ENCODE assay signal across 8 mouse cellular contexts in the genomic region with DNA sequence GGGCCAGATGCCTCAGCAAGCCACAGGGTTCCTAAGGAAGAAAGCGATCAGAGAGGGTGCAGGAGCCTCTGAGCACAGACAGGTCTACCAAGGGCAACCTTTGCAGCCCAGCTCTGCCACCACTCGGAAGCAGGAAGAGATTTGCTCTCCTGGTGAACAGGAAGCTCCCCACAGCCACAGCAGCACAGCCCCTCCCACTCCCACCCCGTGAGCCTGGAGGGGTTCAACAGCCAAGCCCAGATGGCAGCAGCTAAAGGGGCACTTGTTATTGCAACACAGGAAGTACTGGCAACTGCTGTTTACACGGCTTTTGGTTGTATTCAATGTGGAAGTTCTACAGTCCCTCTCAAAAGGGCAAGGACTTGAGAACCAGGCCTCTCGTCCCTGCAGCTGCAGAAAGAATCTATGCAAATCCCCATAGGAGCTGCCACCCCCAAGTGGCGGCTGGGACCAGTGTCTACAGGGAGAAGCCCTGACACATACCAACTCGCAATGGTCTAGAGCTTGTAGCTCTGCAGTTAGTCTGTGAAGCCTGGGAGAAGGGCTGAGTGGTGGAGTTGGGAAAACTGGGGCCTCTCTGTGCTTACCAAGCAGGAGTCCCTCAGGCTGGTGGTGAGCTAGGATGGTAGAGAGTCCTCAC. TPM values are rescaled to one million over a fixed set of nuclear protein-coding genes. Genes with fewer than 3 reads are reported as not detected.
DNase-seq lines count a peak whose midpoint lies in the region; ATAC-seq and TF ChIP-seq lines count a peak whose summit lies in the region.

No protein-coding gene starts in this region.

- H3K4me1 ChIP-seq in midbrain, postnatal 0 days (ENCODE audit: insufficient read depth, low read length), result no peaks in the 10 kb centered on the region
- no peaks in the 10 kb centered on the region for H3K4me1 ChIP-seq in midbrain, embryonic 15.5 days
- peaks cover 27% of the 10 kb centered on the region for H3K4me1 ChIP-seq in liver, embryonic 15.5 days (replicated peaks)

- H3K4me3 ChIP-seq in midbrain, postnatal 0 days (ENCODE audit: low read depth, low read length), result no peak overlapping the region
- no peak overlapping the region for H3K4me3 ChIP-seq in midbrain, embryonic 15.5 days
- no peak overlapping the region for H3K4me3 ChIP-seq in liver, embryonic 15.5 days (replicated peaks)

- H3K9me3 ChIP-seq in midbrain, postnatal 0 days (ENCODE audit: low read length), result no peaks in the 10 kb centered on the region
- no peaks in the 10 kb centered on the region for H3K9me3 ChIP-seq in midbrain, embryonic 15.5 days
- H3K9me3 ChIP-seq in liver, embryonic 15.5 days (replicated peaks), result no peaks in the 10 kb centered on the region

- no peak overlapping the region for H3K9ac ChIP-seq in midbrain, postnatal 0 days (replicated peaks; ENCODE audit: low read length, poor library complexity, severe bottlenecking)
- H3K9ac ChIP-seq in midbrain, embryonic 15.5 days, result no peak overlapping the region
- no peak overlapping the region for H3K9ac ChIP-seq in liver, embryonic 15.5 days

- H3K27me3 ChIP-seq in midbrain, postnatal 0 days (ENCODE audit: insufficient read depth, low read length), result no peaks in the 10 kb centered on the region
- H3K27me3 ChIP-seq in midbrain, embryonic 15.5 days (replicated peaks), result no peaks in the 10 kb centered on the region
- H3K27me3 ChIP-seq in liver, embryonic 15.5 days, result no peaks in the 10 kb centered on the region; the same call in 1 of the 2 replicates

- no peak overlapping the region for H3K27ac ChIP-seq in midbrain, postnatal 0 days (ENCODE audit: low read depth, low read length)
- H3K27ac ChIP-seq in midbrain, embryonic 15.5 days, result no peak overlapping the region
- H3K27ac ChIP-seq in liver, embryonic 15.5 days (replicated peaks), result peak overlapping the region; percentile 76

- DNase-seq in adrenal gland, postnatal 10 days, result peak; percentile 41
- no peak for DNase-seq in adrenal gland, adult 18-20 months (ENCODE audit: low spot score in 2 of 2)
- DNase-seq in midbrain, postnatal 0 days (ENCODE audit: low spot score), result peak; percentile 32
- DNase-seq in induced T-regulatory cell, adult 2 months (ENCODE audit: low read depth), result peak; percentile 88
- DNase-seq in spleen, postnatal 14 days (ENCODE audit: low spot score in 2 of 2), result peak; percentile 53 to 65
- DNase-seq in urinary bladder, postnatal 25 days (ENCODE audit: low spot score), result no peak

- no peaks in the 10 kb centered on the region for H3K36me3 ChIP-seq in midbrain, postnatal 0 days (ENCODE audit: insufficient read depth, low read length)
- H3K36me3 ChIP-seq in midbrain, embryonic 15.5 days (replicated peaks), result no peaks in the 10 kb centered on the region
- no peaks in the 10 kb centered on the region for H3K36me3 ChIP-seq in liver, embryonic 15.5 days (replicated peaks)

- no peak for ATAC-seq in midbrain, postnatal 0 days (ENCODE audit: low FRiP score)
- ATAC-seq in midbrain, embryonic 15.5 days (replicated peaks), result no peak
- peak; percentile 45 for ATAC-seq in liver, embryonic 15.5 days (ENCODE audit: insufficient read depth)

- 49% methylated on average over 7 of the region's 7 CpGs for WGBS in midbrain, postnatal 0 days
- 52% methylated on average over 7 of the region's 7 CpGs for WGBS in midbrain, embryonic 15.5 days
- 14% methylated on average over 7 of the region's 7 CpGs for WGBS in liver, embryonic 15.5 days (ENCODE audit: insufficient replicate concordance)

- no peak for TF ChIP-seq CTCF in midbrain, postnatal 0 days (IDR thresholded peaks at IDR 0.05)

- H3K4me2 ChIP-seq in midbrain, postnatal 0 days (ENCODE audit: low read depth, low read length, poor library complexity, severe bottlenecking), result no peak overlapping the region
- H3K4me2 ChIP-seq in midbrain, embryonic 15.5 days, result no peak overlapping the region
- H3K4me2 ChIP-seq in liver, embryonic 15.5 days, result peak overlapping the region; percentile 18

RNA-seq across cellular contexts. Expression of a gene that starts 51.0 kb away (rescaled TPM):
- 10 to 100 TPM; 61.3 to 77.2 TPM for total RNA-seq in adrenal gland, postnatal 10 days (2021)
- total RNA-seq in adrenal gland, adult 18-20 months (2021), result 100 to 1,000 TPM in 1 of 2 experiments, 10 to 100 TPM in 1; 81.3 to 105 TPM
- total RNA-seq in midbrain, postnatal 0 days (2014; rRNA removed), result 18.5 and 19.1 TPM in 2 replicates
- polyA plus RNA-seq in midbrain, postnatal 0 days (2015; fragmentation: Nextera tagmentation; extraction: Ambion mirVana), result 30.1 and 30.4 TPM in 2 replicates
- polyA plus RNA-seq in midbrain, embryonic 15.5 days (2015; fragmentation: Nextera tagmentation; extraction: Ambion mirVana), result 32.5 and 37.1 TPM in 2 replicates
- polyA plus RNA-seq in liver, embryonic 15.5 days (2015; fragmentation: Nextera tagmentation; extraction: Ambion mirVana), result 8.1 and 8.4 TPM in 2 replicates

Comparison
In these comparisons a context has a peak if more than half of its experiments do, and no peak if none do; other contexts are left out.
1. DNase-seq: peak in adrenal gland, postnatal 10 days (single experiment), midbrain, postnatal 0 days (single experiment), induced T-regulatory cell, adult 2 months (single experiment) and spleen, postnatal 14 days (2 of 2); none in adrenal gland, adult 18-20 months (0 of 2) and urinary bladder, postnatal 25 days (single experiment).